Mouse (Mus musculus) splenic B cell, adult 2 months (primary cell): ENCODE measurements around the gene Wnt9b.
"Not testable (repeated sequence)": the region's sequence is repeated elsewhere in the genome, so short reads cannot be mapped to it uniquely, and the experiment has no call there.

ENCODE experiments used
- DNase-seq: peaks from one replicate; pipeline ENCODE4 v3.0.0-alpha.2; 2011; ENCODE audit warnings: low read depth, low spot score
- H3K27me3 ChIP-seq: 2 replicates; pipeline ENCODE4 v1.6.1; 2012; ENCODE audit warnings: mild to moderate bottlenecking, low read length, moderate library complexity, mixed read lengths; ENCODE audit not compliant: control insufficient read depth, poor library complexity, insufficient read depth, severe bottlenecking
- H3K36me3 ChIP-seq: 2 replicates; pipeline ENCODE4 v1.6.1; 2012; ENCODE audit warnings: mild to moderate bottlenecking, low read length, moderate library complexity, mixed read lengths; ENCODE audit not compliant: control insufficient read depth, poor library complexity, insufficient read depth, severe bottlenecking

The Wnt9b gene

GRCm38 (mm10) chr11:103749306-103750089 is at the start of gene Wnt9b:
Wnt9b (minus strand) TSS chr11:103749821.
- Histone ChIP-seq H3K27me3 (no peaks in the 10 kb centered on the region), H3K36me3 (no peaks in the 10 kb centered on the region)
- no peak for DNase-seq

- no peaks in the 10 kb centered on the region for H3K27me3 ChIP-seq
- no peak for DNase-seq
- H3K36me3 ChIP-seq: no peaks in the 10 kb centered on the region
These were observed 40.3 kb upstream of the Wnt9b start for GRCm38 (mm10) chr11:103789951-103790350.

GRCm38 (mm10) chr11:103780152-103780551 is 30.5 kb upstream of the Wnt9b start:
- no peaks in the 10 kb centered on the region for H3K27me3 ChIP-seq
- H3K36me3 ChIP-seq: no peaks in the 10 kb centered on the region
- no peak for DNase-seq

- no peak for DNase-seq
- Histone ChIP-seq H3K36me3 (no peaks in the 10 kb centered on the region), H3K27me3 (peaks cover 3% of the 10 kb centered on the region; the same call in 1 of the 2 replicates)
These were observed 24.6 kb upstream of the Wnt9b start for GRCm38 (mm10) chr11:103774228-103774530.

GRCm38 (mm10) chr11:103773387-103774227 is 24.0 kb upstream of the Wnt9b start, which contains the start of gene Wnt3:
Wnt3 (plus strand) TSS chr11:103774150.
- H3K36me3 ChIP-seq: no peaks in the 10 kb centered on the region
- peaks cover 3% of the 10 kb centered on the region; the same call in 1 of the 2 replicates for H3K27me3 ChIP-seq
- peak; percentile 10 for DNase-seq

GRCm38 (mm10) chr11:103772505-103773386 is 23.1 kb upstream of the Wnt9b start:
- H3K36me3 ChIP-seq: no peaks in the 10 kb centered on the region
- no peak for DNase-seq
- peaks cover 3% of the 10 kb centered on the region; the same call in 1 of the 2 replicates for H3K27me3 ChIP-seq

- no peak for DNase-seq
- peaks cover 3% of the 10 kb centered on the region; the same call in 1 of the 2 replicates for H3K27me3 ChIP-seq
These were observed 21.7 kb upstream of the Wnt9b start for GRCm38 (mm10) chr11:103771160-103771817.

GRCm38 (mm10) chr11:103765556-103766011 is 16.0 kb upstream of the Wnt9b start:
- no peaks in the 10 kb centered on the region for H3K27me3 ChIP-seq
- no peak for DNase-seq

More at GRCm38 (mm10) chr11:103771160-103771817, 21.7 kb upstream of the Wnt9b start:
- no peaks in the 10 kb centered on the region for H3K36me3 ChIP-seq

GRCm38 (mm10) chr11:103764601-103765000 is 15.0 kb upstream of the Wnt9b start:
- Histone ChIP-seq H3K36me3 (no peaks in the 10 kb centered on the region), H3K27me3 (no peaks in the 10 kb centered on the region)
- DNase-seq: no peak

More at GRCm38 (mm10) chr11:103765556-103766011, 16.0 kb upstream of the Wnt9b start:
- H3K36me3 ChIP-seq: no peaks in the 10 kb centered on the region

GRCm38 (mm10) chr11:103763410-103764163 is 14.0 kb upstream of the Wnt9b start:
- H3K36me3 ChIP-seq: no peaks in the 10 kb centered on the region
- no peaks in the 10 kb centered on the region for H3K27me3 ChIP-seq
- DNase-seq: peak; percentile 63

GRCm38 (mm10) chr11:103760891-103761290 is 11.3 kb upstream of the Wnt9b start:
- not testable (repeated sequence) for H3K27me3 ChIP-seq, H3K36me3 ChIP-seq
- DNase-seq: peak; percentile 10

- Histone ChIP-seq H3K36me3 (no peaks in the 10 kb centered on the region), H3K27me3 (no peaks in the 10 kb centered on the region)
- DNase-seq: no peak
These were observed 10.5 kb upstream of the Wnt9b start for GRCm38 (mm10) chr11:103760101-103760500.

- Histone ChIP-seq H3K27me3 (no peaks in the 10 kb centered on the region), H3K36me3 (no peaks in the 10 kb centered on the region)
- DNase-seq: peak; percentile 62
These were observed 9.1 kb upstream of the Wnt9b start for GRCm38 (mm10) chr11:103758706-103759105.
